Mouse (Mus musculus) lung, postnatal 10 days (tissue): ENCODE measurements around the gene Serac1.

Experiments
- DNase-seq: peaks from one replicate; pipeline ENCODE4 v3.0.0; 2021

Gene Serac1

DNA sequence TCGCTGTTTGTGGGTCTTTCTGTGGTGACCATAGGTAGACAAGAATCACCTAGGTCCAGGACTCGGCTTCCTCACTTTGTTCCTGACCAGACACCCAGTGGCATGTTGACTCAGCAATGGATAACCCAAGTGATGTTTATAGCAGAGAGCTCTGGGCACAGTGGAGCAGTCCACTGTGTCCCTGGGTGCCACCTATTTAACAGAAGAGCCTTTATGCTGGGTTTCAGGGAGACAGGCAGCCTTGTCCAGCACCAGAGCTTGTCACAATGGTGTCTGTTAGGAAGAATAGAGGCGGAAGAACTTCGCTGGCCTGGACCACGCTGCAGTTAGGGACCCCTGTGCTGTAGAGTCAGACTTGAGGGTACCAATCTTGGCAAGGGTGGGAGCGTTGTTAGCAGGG, 77.0 kb downstream of the Serac1 start:
- no peak for DNase-seq

GRCm38 (mm10) chr17:6001836-6002235, 77.7 kb downstream of the Serac1 start:
- DNase-seq = no peak

GRCm38 (mm10) chr17:6001389-6001788, 78.2 kb downstream of the Serac1 start:
- no peak for DNase-seq

DNA sequence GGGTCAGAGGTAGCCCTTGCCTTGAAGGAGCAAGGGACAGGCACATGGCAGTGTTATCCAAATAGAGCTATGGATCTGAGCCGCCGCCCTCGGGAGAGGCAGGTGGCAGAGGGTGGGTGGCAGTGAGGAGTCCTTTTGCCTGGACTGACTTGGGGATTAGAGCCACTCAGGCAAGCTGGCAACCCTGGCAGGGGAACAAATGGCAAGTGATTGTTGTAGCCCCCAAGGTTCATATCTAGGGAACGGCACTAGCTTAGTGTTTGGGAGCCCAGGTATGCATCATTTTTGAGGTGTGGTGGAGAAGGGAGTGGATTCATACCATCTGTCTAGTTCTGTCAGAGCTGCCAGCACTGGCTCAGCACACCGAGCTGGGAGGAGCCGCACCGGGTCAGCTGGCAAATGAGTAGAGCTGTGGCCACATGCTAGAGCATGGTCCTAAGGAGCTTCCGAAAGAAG, 78.6 kb downstream of the Serac1 start:
- DNase-seq = no peak

DNA sequence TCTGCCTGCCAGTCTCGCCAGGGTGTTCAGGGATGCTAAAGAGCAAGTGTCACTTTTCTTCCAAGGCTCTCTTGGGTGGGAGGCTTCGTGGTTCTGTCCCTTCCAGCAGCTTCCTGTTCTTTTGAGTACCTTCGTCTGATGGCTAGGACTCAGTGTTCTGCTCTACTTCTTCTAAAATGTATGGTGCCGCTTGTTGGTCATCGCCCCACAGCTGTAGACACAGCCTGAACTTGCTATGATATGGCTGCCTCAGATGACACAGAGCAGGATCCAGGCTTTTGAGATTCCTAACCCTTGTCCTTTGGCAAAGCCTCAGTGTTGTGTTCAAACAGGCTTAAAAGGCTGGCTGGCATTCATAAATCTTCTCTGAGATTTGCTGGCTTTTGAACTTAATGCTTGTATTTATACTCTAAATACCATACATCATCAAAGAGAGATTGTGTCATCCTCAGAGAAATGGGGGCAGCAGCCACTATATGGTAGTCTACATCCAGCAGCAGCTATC, 80.5 kb downstream of the Serac1 start:
- no peak for DNase-seq

DNA sequence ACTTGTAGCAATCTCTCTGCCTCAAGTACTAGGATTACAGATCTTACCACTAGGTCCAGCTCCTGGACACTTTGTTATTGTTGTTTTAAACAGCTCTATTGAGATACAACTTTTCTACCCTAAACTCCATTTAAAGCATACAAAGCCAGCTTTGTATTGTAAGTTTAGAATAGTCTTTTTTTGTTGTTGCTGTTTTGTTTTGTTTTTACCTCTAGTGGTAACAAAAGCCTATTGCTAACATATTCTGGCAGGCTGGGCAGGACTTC, 81.4 kb downstream of the Serac1 start:
- no peak for DNase-seq

DNA sequence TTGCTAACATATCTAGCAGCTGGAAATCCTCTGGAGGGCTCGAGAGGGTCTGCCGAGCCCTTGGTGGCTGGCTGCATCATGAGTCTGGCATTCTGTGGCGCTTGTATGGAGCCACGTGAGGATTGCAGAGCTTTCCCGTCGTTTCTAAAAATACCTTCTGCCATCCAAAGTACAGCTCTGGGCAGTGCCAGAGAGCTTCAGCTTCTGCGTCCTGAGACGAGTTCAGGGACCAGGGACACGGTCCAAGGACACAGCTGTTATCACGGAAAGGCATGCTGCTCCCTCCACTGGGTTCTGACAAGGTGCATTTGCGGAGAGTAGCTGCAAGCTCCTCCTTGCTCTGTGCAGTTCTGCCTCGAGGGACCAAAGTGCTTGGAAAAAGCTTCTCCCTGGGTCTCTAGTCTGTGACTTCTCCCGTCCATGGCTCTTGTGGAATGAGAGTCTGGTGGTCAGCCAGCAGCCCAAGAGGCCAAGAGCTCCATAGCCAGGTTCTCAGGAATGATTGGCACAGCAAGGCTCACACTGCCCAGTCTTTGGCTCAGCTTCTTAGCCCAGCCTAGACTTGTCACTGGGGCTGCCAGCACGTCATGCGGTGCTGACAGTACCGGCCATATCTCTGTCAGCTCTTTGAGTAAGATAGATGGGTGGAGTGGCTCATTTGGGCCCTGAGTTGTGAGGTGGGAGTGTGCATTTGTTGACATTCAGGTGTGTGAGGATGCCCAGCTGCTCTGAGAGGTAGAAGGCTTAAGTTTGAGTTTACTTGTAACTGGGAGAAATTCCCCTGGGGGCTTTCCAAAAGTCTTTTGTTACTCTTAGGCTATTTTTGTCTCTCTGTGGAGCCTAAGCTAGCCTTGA, 81.9 kb downstream of the Serac1 start:
- DNase-seq = peak; percentile 60

DNA sequence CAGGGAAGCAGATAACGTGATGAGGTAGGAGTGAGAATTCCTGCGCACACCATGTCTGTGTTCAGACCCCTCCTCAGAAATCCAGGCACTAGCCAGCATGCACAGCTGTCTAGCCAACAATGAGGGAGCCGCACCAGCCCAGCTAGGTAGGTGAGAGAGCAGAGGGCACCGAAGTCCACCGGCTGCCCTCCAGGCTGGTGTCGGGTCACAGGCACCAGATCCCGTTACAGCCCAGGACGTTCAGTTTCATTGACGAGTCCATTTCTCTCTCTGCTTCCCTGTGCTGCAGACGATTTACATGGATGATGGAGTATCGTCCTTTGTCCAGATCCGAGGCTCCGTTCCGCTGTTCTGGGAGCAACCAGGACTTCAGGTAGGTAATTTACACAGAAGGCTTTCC, 83.0 kb downstream of the Serac1 start:
- no peak for DNase-seq

- no peak for DNase-seq
Measured at GRCm38 (mm10) chr17:5994606-5995005, 84.9 kb downstream of the Serac1 start.

- DNase-seq = no peak
Measured at GRCm38 (mm10) chr17:5993581-5994260, 85.8 kb downstream of the Serac1 start.

GRCm38 (mm10) chr17:5992866-5993580, 86.5 kb downstream of the Serac1 start:
- DNase-seq = no peak
